Comparison of ENCODE assay signal across 18 mouse cellular contexts in the genomic region with DNA sequence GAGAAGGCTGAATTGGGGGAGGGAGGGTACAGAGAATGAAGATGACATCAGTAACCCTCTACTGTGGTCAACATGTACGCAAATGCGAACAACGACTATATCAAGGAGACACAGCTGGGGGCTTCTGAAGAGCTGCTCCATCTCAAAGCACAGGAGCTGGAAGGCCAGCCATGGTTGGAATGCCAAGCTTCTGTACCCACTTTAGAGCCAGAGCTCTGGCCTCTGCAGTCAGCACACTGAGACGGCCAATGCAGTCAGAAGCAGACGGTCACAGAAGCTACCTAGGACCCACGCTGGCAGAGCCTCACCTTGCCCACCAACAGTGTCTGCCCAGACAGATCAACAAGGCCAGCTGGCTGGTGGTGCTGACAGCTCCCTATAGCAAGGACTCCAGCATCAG.
A peak's percentile ranks its signal among the peaks of the same experiment; 100 is the strongest.
DNase-seq lines count a peak whose midpoint lies in the region; ATAC-seq lines count a peak whose summit lies in the region.
"Had no signal": no experiment of that assay in that cellular context is flagged by ENCODE, and none has a peak within 500 bp of the region (broad histone marks: within the 10 kb centered on the region; RNA-seq: fewer than 3 reads in every experiment).

No protein-coding gene starts in this region.

- H3K9ac ChIP-seq in heart, embryonic 15.5 days = no peak overlapping the region
- H3K9ac ChIP-seq in midbrain, embryonic 11.5 days (ENCODE audit: low read length) = no peak overlapping the region
- H3K9ac ChIP-seq in midbrain, embryonic 16.5 days (ENCODE audit: low read depth, low read length) = no peak overlapping the region
- H3K9ac ChIP-seq: embryonic facial prominence, embryonic 13.5 days; forebrain, embryonic 13.5 days; heart, embryonic 12.5 days; hindbrain, embryonic 15.5 days; liver, embryonic 13.5 days; midbrain, embryonic 12.5 days; neural tube, embryonic 13.5 days had no signal

- no peak overlapping the region for H3K27ac ChIP-seq in heart, embryonic 15.5 days
- H3K27ac ChIP-seq in midbrain, embryonic 11.5 days (ENCODE audit: low read depth, low read length) = no peak overlapping the region
- no peak overlapping the region for H3K27ac ChIP-seq in midbrain, embryonic 16.5 days (ENCODE audit: low read length)
- H3K27ac ChIP-seq in limb, embryonic 10.5 days = no peak overlapping the region
- H3K27ac ChIP-seq: embryonic facial prominence, embryonic 13.5 days; forebrain, embryonic 13.5 days; gastrocnemius, adult 2 months; hindbrain, embryonic 15.5 days; liver, embryonic 13.5 days; midbrain, embryonic 12.5 days; neural tube, embryonic 13.5 days had no signal

- DNase-seq in heart, adult 18-20 months = no peak
- peak; percentile 83 for DNase-seq in midbrain, embryonic 11.5 days (ENCODE audit: low spot score, missing footprints)
- peak; percentile 50 to 67 for DNase-seq in cerebellum, postnatal 10 days
- peak; percentile 24 for DNase-seq in limb, embryonic 10.5 days (ENCODE audit: low spot score)
- DNase-seq in ovary, postnatal 10 days (ENCODE audit: low spot score) = no peak
- DNase-seq: layer of hippocampus, postnatal 36 days had no signal

- no peaks in the 10 kb centered on the region for H3K27me3 ChIP-seq in heart, embryonic 15.5 days
- no peaks in the 10 kb centered on the region for H3K27me3 ChIP-seq in midbrain, embryonic 11.5 days (ENCODE audit: control insufficient read depth, insufficient read depth, low read length)
- no peaks in the 10 kb centered on the region for H3K27me3 ChIP-seq in midbrain, embryonic 16.5 days (ENCODE audit: control insufficient read depth, insufficient read depth, low read depth, low read length)
- H3K27me3 ChIP-seq in limb, embryonic 10.5 days (ENCODE audit: low read depth, poor library complexity, severe bottlenecking) = no peaks in the 10 kb centered on the region
- H3K27me3 ChIP-seq: embryonic facial prominence, embryonic 13.5 days; forebrain, embryonic 13.5 days; heart, embryonic 12.5 days; hindbrain, embryonic 15.5 days; liver, embryonic 13.5 days; midbrain, embryonic 12.5 days; neural tube, embryonic 13.5 days had no signal

- no peaks in the 10 kb centered on the region for H3K36me3 ChIP-seq in heart, embryonic 15.5 days
- no peaks in the 10 kb centered on the region for H3K36me3 ChIP-seq in midbrain, embryonic 11.5 days (ENCODE audit: control insufficient read depth, insufficient read depth, low read length)
- H3K36me3 ChIP-seq in midbrain, embryonic 16.5 days (ENCODE audit: control insufficient read depth, insufficient read depth, low read length) = no peaks in the 10 kb centered on the region
- no peaks in the 10 kb centered on the region for H3K36me3 ChIP-seq in limb, embryonic 10.5 days
- H3K36me3 ChIP-seq: embryonic facial prominence, embryonic 13.5 days; hindbrain, embryonic 15.5 days; liver, embryonic 13.5 days; midbrain, embryonic 12.5 days; neural tube, embryonic 13.5 days had no signal

- H3K9me3 ChIP-seq in heart, embryonic 15.5 days (replicated peaks) = no peaks in the 10 kb centered on the region
- H3K9me3 ChIP-seq in midbrain, embryonic 11.5 days (ENCODE audit: control insufficient read depth, low read length) = no peaks in the 10 kb centered on the region
- no peaks in the 10 kb centered on the region for H3K9me3 ChIP-seq in midbrain, embryonic 16.5 days (replicated peaks; ENCODE audit: control insufficient read depth, low read length, poor library complexity, severe bottlenecking)
- H3K9me3 ChIP-seq in limb, embryonic 10.5 days (replicated peaks) = no peaks in the 10 kb centered on the region
- H3K9me3 ChIP-seq: embryonic facial prominence, embryonic 13.5 days; forebrain, embryonic 13.5 days; hindbrain, embryonic 15.5 days; liver, embryonic 13.5 days; midbrain, embryonic 12.5 days; neural tube, embryonic 13.5 days had no signal

- ATAC-seq in heart, embryonic 15.5 days (replicated peaks; ENCODE audit: insufficient number of reproducible peaks, insufficient read depth, low FRiP score, low read depth) = peak; percentile 47; the same call in 1 of the 2 replicates
- ATAC-seq in midbrain, embryonic 11.5 days (ENCODE audit: low FRiP score) = no peak
- no peak for ATAC-seq in midbrain, embryonic 16.5 days
- ATAC-seq: forebrain, embryonic 13.5 days had no signal

- H3K4me1 ChIP-seq in heart, embryonic 15.5 days (replicated peaks) = peaks cover 17% of the 10 kb centered on the region
- no peaks in the 10 kb centered on the region for H3K4me1 ChIP-seq in midbrain, embryonic 11.5 days (ENCODE audit: control insufficient read depth, insufficient read depth, low read length)
- no peaks in the 10 kb centered on the region for H3K4me1 ChIP-seq in midbrain, embryonic 16.5 days (ENCODE audit: control insufficient read depth, insufficient read depth, low read length)
- H3K4me1 ChIP-seq in limb, embryonic 10.5 days = no peaks in the 10 kb centered on the region
- H3K4me1 ChIP-seq: embryonic facial prominence, embryonic 13.5 days; forebrain, embryonic 13.5 days; hindbrain, embryonic 15.5 days; midbrain, embryonic 12.5 days; neural tube, embryonic 13.5 days had no signal

- 77% methylated on average over 6 of the region's 6 CpGs for WGBS in heart, embryonic 15.5 days
- WGBS in midbrain, embryonic 11.5 days = 89% methylated on average over 6 of the region's 6 CpGs
- WGBS in midbrain, embryonic 16.5 days = 91% methylated on average over 6 of the region's 6 CpGs
- WGBS in limb, embryonic 10.5 days = 90% methylated on average over 6 of the region's 6 CpGs

- no peak overlapping the region for H3K4me2 ChIP-seq in heart, embryonic 15.5 days
- no peak overlapping the region for H3K4me2 ChIP-seq in midbrain, embryonic 11.5 days
- no peak overlapping the region for H3K4me2 ChIP-seq in midbrain, embryonic 16.5 days (ENCODE audit: low read length)
- H3K4me2 ChIP-seq: embryonic facial prominence, embryonic 13.5 days; forebrain, embryonic 13.5 days; heart, embryonic 12.5 days; hindbrain, embryonic 15.5 days; liver, embryonic 13.5 days; midbrain, embryonic 12.5 days; neural tube, embryonic 13.5 days had no signal

- no peak overlapping the region for H3K4me3 ChIP-seq in heart, embryonic 15.5 days
- H3K4me3 ChIP-seq in midbrain, embryonic 11.5 days (ENCODE audit: low read depth, low read length) = no peak overlapping the region
- H3K4me3 ChIP-seq in midbrain, embryonic 16.5 days (ENCODE audit: low read depth, low read length) = no peak overlapping the region
- H3K4me3 ChIP-seq in limb, embryonic 10.5 days = no peak overlapping the region
- H3K4me3 ChIP-seq: embryonic facial prominence, embryonic 13.5 days; erythroblast, embryonic 14.5 days; forebrain, embryonic 13.5 days; gastrocnemius, adult 2 months; heart, embryonic 12.5 days; hindbrain, embryonic 15.5 days; liver, embryonic 13.5 days; midbrain, embryonic 12.5 days; myocyte; neural tube, embryonic 13.5 days had no signal

Comparison
In these comparisons a context has a peak if more than half of its experiments do, and no peak if none do; other contexts are left out.
1. DNase-seq: peak in midbrain, embryonic 11.5 days (single experiment), cerebellum, postnatal 10 days (2 of 2) and limb, embryonic 10.5 days (single experiment); none in heart, adult 18-20 months (0 of 2) and ovary, postnatal 10 days (single experiment).